ENCODE assay signal across 8 mouse cellular contexts in genomic region chr13:51644829-51645789, GRCm38 (mm10). TPM values are rescaled to one million over a fixed set of nuclear protein-coding genes. Genes with fewer than 3 reads are reported as not detected.
A peak's percentile ranks its signal among the peaks of the same experiment; 100 is the strongest.
DNase-seq lines count a peak whose midpoint lies in the region; ATAC-seq and TF ChIP-seq lines count a peak whose summit lies in the region.

Cks2 (plus strand) TSS chr13:51645232.

- H3K9me3 ChIP-seq in heart, embryonic 12.5 days (replicated peaks) = no peaks in the 10 kb centered on the region
- no peaks in the 10 kb centered on the region for H3K9me3 ChIP-seq in kidney, postnatal 0 days (replicated peaks; ENCODE audit: low read length)
- no peaks in the 10 kb centered on the region for H3K9me3 ChIP-seq in liver, embryonic 11.5 days (ENCODE audit: control insufficient read depth, low read length)
- H3K9me3 ChIP-seq in stomach, embryonic 14.5 days (ENCODE audit: control insufficient read depth, low read depth, low read length) = no peaks in the 10 kb centered on the region

- no peak for TF ChIP-seq CTCF in kidney, postnatal 0 days (IDR thresholded peaks at IDR 0.05; ENCODE audit: low read depth)

- peak; percentile 99 for DNase-seq in CD4-positive helper T cell, adult 2 months (ENCODE audit: low read depth, low spot score)
- DNase-seq in brain, embryonic 18.5 days (ENCODE audit: low read depth, low spot score) = peak; percentile 97
- peak; percentile 100 for DNase-seq in kidney, postnatal 0 days (ENCODE audit: low spot score)
- DNase-seq in liver, embryonic 11.5 days (ENCODE audit: low spot score) = peak; percentile 95
- DNase-seq in naive thymus-derived CD4-positive, alpha-beta T cell, adult 2 months (ENCODE audit: low read depth) = peak; percentile 98

- H3K4me2 ChIP-seq in heart, embryonic 12.5 days = peak within 1 kb of the TSS; percentile 79
- H3K4me2 ChIP-seq in kidney, postnatal 0 days (ENCODE audit: low read length) = peak within 1 kb of the TSS; percentile 71
- peak within 1 kb of the TSS; percentile 73 for H3K4me2 ChIP-seq in liver, embryonic 11.5 days
- peak within 1 kb of the TSS; percentile 79 for H3K4me2 ChIP-seq in stomach, embryonic 14.5 days (replicated peaks; ENCODE audit: low read depth, low read length)

- peak; percentile 92 for ATAC-seq in erythroid progenitor cell, adult 5-6 weeks (replicated peaks; ENCODE audit: low FRiP score, poor library complexity, severe bottlenecking)
- peak; percentile 97 for ATAC-seq in heart, embryonic 12.5 days (ENCODE audit: insufficient number of reproducible peaks, low FRiP score)
- peak; percentile 97 for ATAC-seq in kidney, postnatal 0 days (replicated peaks; ENCODE audit: low FRiP score, low read depth)
- peak; percentile 93 for ATAC-seq in liver, embryonic 11.5 days (replicated peaks; ENCODE audit: low FRiP score)
- ATAC-seq in stomach, embryonic 14.5 days (ENCODE audit: insufficient number of reproducible peaks, insufficient read depth, low FRiP score, low read depth) = peak; percentile 98

- H3K27me3 ChIP-seq in heart, embryonic 12.5 days (replicated peaks) = no peaks in the 10 kb centered on the region
- H3K27me3 ChIP-seq in kidney, postnatal 0 days (ENCODE audit: insufficient read depth, low read length) = no peaks in the 10 kb centered on the region
- no peaks in the 10 kb centered on the region for H3K27me3 ChIP-seq in liver, embryonic 11.5 days (replicated peaks; ENCODE audit: control insufficient read depth, insufficient read depth, low read length)
- H3K27me3 ChIP-seq in stomach, embryonic 14.5 days (ENCODE audit: control insufficient read depth, insufficient read depth, low read length) = no peaks in the 10 kb centered on the region

- H3K27ac ChIP-seq in heart, embryonic 12.5 days (ENCODE audit: poor library complexity, severe bottlenecking) = peak within 1 kb of the TSS; percentile 87
- H3K27ac ChIP-seq in kidney, postnatal 0 days = peak within 1 kb of the TSS; percentile 82
- H3K27ac ChIP-seq in liver, embryonic 11.5 days (ENCODE audit: low read depth, low read length) = peak within 1 kb of the TSS; percentile 77
- peak within 1 kb of the TSS; percentile 80 for H3K27ac ChIP-seq in stomach, embryonic 14.5 days (ENCODE audit: low read length)

- H3K4me1 ChIP-seq in heart, embryonic 12.5 days (replicated peaks) = peaks cover 19% of the 10 kb centered on the region
- H3K4me1 ChIP-seq in kidney, postnatal 0 days (replicated peaks; ENCODE audit: insufficient read depth, low read length) = 0 out of 2 replicates have a peak, but pooled peaks cover 2% of the 10 kb centered on the region
- peaks cover 14% of the 10 kb centered on the region for H3K4me1 ChIP-seq in liver, embryonic 11.5 days (replicated peaks; ENCODE audit: control insufficient read depth, insufficient read depth, low read length)
- H3K4me1 ChIP-seq in stomach, embryonic 14.5 days (ENCODE audit: control insufficient read depth, insufficient read depth, low read length) = peaks cover 22% of the 10 kb centered on the region

- no peaks in the 10 kb centered on the region for H3K36me3 ChIP-seq in heart, embryonic 12.5 days
- H3K36me3 ChIP-seq in kidney, postnatal 0 days (ENCODE audit: insufficient read depth, low read length) = no peaks in the 10 kb centered on the region
- H3K36me3 ChIP-seq in liver, embryonic 11.5 days (ENCODE audit: control insufficient read depth, insufficient read depth, low read length) = no peaks in the 10 kb centered on the region; the same call in 1 of the 2 replicates
- no peaks in the 10 kb centered on the region for H3K36me3 ChIP-seq in stomach, embryonic 14.5 days (ENCODE audit: control insufficient read depth, insufficient read depth, low read length)

- WGBS in heart, embryonic 12.5 days = under 1% methylated on average over 83 of the region's 83 CpGs
- under 1% methylated on average over 83 of the region's 83 CpGs for WGBS in kidney, postnatal 0 days
- under 1% methylated on average over 83 of the region's 83 CpGs for WGBS in liver, embryonic 11.5 days
- under 1% methylated on average over 83 of the region's 83 CpGs for WGBS in stomach, embryonic 14.5 days

- H3K4me3 ChIP-seq in heart, embryonic 12.5 days = peak within 1 kb of the TSS; percentile 95
- H3K4me3 ChIP-seq in kidney, postnatal 0 days (replicated peaks; ENCODE audit: low read depth, low read length) = peak within 1 kb of the TSS; percentile 89
- peak within 1 kb of the TSS; percentile 68 for H3K4me3 ChIP-seq in liver, embryonic 11.5 days (ENCODE audit: low read depth, low read length)
- H3K4me3 ChIP-seq in stomach, embryonic 14.5 days (ENCODE audit: low read depth, low read length) = peak within 1 kb of the TSS; percentile 81

- H3K9ac ChIP-seq in heart, embryonic 12.5 days = peak within 1 kb of the TSS; percentile 97
- H3K9ac ChIP-seq in kidney, postnatal 0 days (ENCODE audit: low read depth, low read length) = peak within 1 kb of the TSS; percentile 86
- H3K9ac ChIP-seq in liver, embryonic 11.5 days (ENCODE audit: low read depth, low read length) = peak within 1 kb of the TSS; percentile 83
- H3K9ac ChIP-seq in stomach, embryonic 14.5 days (replicated peaks; ENCODE audit: low read depth, low read length) = peak within 1 kb of the TSS; percentile 80

RNA-seq across cellular contexts. Expression of gene Cks2, which starts in this region (rescaled TPM):
- total RNA-seq in erythroid progenitor cell, adult 5-6 weeks (2015; ENCODE audit: low replicate concordance) = 498 and 632 TPM in 2 replicates
- total RNA-seq in erythroid progenitor cell, adult 5-6 weeks (2017; ENCODE audit: low replicate concordance) = 273 and 310 TPM in 2 replicates
- 247 and 252 TPM in 2 replicates for polyA plus RNA-seq in heart, embryonic 12.5 days (2016; fragmentation: Nextera tagmentation; extraction: Ambion mirVana)
- polyA plus RNA-seq in kidney, postnatal 0 days (2015; fragmentation: Nextera tagmentation; extraction: Ambion mirVana) = 249 and 253 TPM in 2 replicates
- 587 and 614 TPM in 2 replicates for polyA plus RNA-seq in liver, embryonic 11.5 days (2014; fragmentation: Nextera tagmentation; extraction: Ambion mirVana)
- 348 and 373 TPM in 2 replicates for polyA plus RNA-seq in stomach, embryonic 14.5 days (2014; fragmentation: Nextera tagmentation; extraction: Ambion mirVana)

Comparison
In these comparisons a context has a peak if more than half of its experiments do, and no peak if none do; other contexts are left out.
1. Peak in every context shown above with its lines: DNase-seq, ATAC-seq, H3K4me3 ChIP-seq and H3K27ac ChIP-seq.